Mouse (Mus musculus) left cerebral cortex, postnatal 25 days (tissue): ENCODE results near the gene Gm49601. TPM values are rescaled to one million over a fixed set of nuclear protein-coding genes. Genes with fewer than 3 reads are reported as not detected.

Source experiments
- DNase-seq, 2 experiments: peaks; one replicate each; pipeline ENCODE4 v3.0.0; 2022; ENCODE audit warnings: low spot score in 2 of 2, mixed read lengths in 1 of 2
- intact Hi-C: fragments of 180-260 bp; cut with DNase I; formaldehyde crosslinking; loops from one replicate; pipeline ENCODE4 v1.15.1; 2025
- total RNA-seq, 2 experiments: library from RNA; stranded (reverse); gene quantifications; 2 replicates each; pipeline ENCODE4 v1.2.3; 2021

Gene Gm49601
- 100 to 1,000 TPM; 258 to 268 TPM for total RNA-seq

DNA sequence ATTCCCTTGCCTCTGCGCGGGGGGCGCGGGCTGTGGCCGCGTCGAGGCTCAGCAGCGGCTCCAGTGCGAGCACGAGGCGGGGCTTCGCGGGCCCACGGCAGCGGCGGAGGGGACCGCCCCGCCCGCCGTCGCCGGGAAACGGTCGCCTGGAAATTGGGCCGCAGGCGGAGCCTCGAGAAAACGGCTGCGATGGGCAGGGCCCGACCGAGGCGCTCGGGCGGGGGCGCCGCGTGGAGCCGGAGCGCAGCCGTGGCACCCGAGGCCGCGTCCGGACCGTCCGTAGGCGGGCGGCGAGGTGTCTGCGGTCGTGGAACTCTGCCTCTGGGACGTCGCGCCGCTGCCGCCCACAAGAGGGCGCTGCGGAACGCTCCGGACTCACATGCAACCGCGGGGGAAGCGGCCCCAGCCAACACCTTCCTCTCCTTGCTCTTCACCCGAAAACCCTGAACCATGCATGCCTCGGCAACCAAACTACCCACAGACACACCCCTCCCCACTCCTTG, at the start of gene Gm49601:
TSS of gene Gm49601 (minus strand) at position 52 of the 503 bp plus-strand sequence.
- intact Hi-C loops: loop anchor here (1.0 to 10.0 kb wide), 3 partner anchors 52 to 392 kb away; partner anchors contain the start of gene Zdhhc8
- DNase-seq: peak; percentile 90 to 91

DNA sequence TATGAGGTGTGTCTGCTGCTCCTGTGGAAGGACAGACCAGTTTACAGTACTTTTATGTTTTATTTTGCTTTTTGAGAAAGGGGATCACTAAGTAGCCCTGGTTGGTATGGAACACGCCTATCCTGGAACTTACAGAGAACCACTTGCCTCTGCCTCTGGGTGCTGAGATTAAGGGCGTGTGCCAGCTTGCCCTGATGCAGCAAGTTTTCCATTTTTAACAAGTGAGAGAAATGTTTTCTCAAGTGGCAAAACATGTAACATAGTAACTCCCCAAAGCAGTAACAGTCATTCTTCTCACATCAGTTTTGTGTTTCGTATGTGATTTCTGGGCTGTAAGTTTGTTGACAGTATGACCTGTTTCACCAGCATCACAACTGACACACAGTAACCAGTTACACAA, 46.8 kb upstream of the Gm49601 start:
- no peak for DNase-seq
- intact Hi-C loops: no loop called here

DNA sequence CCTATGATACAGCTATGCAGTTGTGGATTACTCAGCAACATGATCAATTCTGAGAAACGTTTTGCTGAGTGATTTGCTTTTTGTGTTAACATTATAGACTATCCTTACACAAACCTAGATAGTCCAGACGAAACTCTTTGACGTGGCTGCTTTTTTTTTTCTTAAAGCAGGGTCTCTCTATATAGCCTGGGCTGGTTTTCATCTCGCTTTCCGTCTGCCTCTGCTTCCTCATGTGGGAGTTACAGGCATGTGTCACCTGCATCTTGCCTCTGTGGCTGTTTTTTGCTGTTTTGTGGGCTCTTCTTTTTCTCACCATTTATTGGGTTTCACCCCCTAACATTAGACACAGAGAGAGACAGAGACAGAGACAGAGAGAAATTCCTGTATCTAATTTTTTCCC, 45.8 kb upstream of the Gm49601 start:
- DNase-seq: no peak
- intact Hi-C loops: no loop called here

DNA sequence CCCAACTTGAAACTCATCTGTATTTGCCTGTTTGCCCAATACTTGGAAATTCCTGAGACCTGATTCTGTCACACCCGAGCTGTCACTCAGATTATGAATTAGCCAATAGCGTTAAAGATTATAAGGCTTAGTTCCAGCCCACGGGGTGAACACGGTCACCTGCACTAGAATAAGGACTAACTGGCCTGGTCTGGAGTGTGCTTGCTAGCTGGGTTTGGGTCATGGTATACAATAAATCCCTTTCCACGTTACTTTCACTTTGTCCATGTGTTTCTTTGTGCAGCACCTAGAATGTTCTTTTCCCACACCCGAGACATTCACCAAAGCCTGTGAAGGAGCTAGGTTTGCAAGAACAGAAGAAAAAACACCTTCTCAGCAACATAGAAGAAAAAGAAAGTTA, 43.7 kb upstream of the Gm49601 start:
- no peak for DNase-seq
- intact Hi-C loops: no loop called here

DNA sequence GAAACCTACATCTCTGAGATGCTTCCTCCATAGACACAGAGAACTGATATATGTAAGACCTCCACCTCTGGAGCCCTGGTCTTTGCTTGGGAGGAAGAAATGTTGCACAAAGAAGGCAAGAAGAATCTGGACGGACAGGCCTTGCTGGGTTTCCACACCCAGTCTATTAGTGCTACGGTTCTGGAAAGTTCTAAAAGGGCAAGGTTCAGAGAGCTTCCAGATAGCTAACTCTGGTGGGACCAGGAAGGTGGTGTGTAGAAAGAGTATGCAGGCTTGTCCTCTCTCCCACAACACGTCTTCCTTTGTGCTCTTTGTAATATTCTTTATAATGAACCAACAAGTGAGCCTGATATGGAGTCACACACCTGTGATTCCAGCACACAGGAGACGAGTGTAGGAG, 32.4 kb upstream of the Gm49601 start:
- no peak for DNase-seq
- intact Hi-C loops: no loop called here

DNA sequence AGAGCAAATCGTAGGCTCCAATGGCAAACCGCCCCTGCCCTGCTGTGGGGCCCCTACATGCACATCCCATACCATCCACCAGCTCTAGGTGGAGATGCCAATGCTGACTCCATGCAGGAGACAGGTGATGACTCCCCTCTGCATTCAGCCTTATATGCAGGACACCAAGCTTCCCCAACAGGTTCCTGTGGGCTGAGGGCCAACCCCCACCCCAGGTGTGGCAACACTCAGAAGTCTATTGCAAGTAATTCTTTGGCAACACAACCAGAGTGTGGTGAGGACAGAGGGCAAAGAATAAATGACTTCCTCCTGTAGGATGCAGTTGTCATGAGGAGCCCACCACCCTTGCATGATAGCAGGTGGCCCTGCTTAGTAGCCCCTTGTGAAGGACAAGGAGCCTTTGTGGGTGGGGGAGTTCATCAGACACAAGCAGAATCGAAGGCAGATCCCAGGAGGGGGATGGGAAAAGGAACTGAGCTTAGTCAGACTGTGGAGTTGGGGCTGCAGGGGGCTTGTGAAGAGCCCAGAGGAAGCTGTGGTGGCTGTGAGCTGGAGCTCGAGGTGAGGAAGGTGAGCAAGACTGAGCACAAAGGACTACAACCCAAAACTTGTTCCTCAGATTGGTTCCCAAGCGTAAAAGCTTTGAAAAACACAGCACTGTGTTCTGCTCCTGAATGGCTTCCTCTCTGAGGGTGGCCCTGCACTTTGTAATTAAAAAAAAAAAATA, 29.3 kb upstream of the Gm49601 start:
- intact Hi-C loops: no loop called here
- DNase-seq: no peak

DNA sequence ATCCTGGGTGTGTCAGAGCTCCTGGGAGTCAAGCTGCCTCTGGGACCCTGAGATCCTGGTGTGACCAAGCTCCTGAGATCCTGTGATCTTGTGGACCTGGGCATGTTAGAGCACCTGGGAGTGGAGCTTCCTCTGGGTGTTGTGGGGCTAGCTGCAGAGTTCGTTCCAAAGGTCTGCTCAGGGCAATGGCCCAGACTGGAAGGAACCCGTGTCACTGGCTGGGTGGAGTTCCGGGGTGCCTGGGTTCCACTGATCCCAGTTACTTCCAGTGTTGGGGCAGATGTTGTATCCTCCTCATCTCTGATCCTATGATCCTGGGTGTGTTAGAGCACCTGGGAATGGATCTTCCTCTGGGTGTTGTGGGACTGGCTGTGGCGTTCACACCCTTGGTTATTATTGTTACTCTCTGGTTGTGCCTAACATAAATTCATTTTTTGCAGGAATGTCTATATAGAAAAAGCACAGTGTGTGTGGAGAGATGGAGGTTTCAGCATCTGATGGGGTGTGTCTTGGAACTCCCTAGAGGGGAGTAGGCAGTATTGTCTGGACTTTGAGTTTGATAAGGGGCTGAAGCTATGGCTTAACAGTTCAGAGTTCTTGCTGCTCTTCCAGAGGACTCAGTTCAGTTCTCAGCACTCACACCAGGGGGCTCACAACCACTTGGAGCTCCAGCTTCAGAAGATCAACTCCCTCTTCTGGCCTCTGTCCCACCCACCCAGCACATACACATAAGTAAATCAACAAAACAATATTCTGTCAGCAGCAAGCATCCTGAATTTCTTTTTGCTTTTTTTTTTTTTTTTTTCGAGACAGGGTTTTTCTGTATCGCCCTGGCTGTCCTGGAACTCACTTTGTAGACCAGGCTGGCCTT, 27.3 kb upstream of the Gm49601 start:
- intact Hi-C loops: no loop called here
- no peak for DNase-seq

DNA sequence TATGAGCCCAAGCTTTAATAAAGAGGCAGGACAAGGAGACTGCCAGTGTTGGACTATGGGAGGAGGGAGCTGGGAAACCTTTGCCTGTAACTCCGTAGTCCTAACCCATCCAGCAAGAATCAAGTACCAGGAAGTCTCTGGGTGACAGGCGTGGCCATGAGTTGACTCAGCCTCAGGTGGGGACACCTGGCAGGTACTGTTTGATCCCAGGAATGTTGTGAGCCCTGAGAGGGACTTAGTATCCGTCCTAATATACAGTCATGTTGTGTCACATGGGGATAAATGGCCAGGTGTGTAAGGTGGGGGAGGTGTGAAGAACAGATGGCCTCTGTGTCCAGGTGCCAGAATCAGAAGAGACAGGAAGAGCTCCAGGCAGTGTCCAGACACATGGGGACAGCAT, 22.9 kb upstream of the Gm49601 start:
- DNase-seq: no peak

DNA sequence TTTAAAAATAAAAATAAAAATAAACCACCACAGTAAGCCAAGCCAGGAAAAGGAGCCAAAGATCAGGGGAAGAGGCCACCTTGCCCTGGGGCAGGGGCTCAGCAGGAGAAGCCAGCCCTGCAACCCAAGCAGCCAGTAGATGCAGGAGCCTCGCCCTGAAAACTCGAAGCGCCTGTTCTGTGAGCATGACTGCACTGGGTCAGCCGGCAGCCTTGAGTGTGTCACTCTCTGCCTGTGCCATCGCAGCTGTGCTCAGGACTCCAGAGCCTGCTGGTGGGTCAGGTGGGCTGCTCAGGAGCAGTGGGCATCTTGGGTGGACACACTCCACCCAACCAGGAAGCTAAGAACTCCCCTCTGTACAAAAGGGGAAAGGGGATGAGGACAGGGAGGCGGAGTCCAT, 19.1 kb upstream of the Gm49601 start:
- intact Hi-C loops: no loop called here
- no peak for DNase-seq

More for the DNA sequence above, 22.9 kb upstream of the Gm49601 start:
- intact Hi-C loops: no loop called here

DNA sequence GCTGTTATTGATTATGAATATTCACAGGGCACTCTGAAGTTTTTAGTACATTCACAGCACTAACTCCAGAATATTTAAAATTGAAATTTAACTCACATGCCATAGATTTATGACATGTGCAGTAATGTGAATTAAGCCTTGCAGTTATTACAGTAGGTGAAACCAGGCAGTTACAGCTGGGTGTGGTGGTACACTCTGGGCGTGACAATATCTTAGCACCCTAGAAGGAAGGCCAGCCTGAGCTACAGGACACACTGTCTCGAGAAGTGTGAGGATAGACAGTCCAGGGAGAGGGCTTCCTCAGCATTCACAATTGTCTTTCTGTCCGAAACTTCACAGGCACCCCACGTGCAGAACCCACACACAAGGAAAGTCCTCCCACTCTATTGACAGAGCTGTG, 18.3 kb upstream of the Gm49601 start:
- DNase-seq: no peak
- intact Hi-C loops: no loop called here

DNA sequence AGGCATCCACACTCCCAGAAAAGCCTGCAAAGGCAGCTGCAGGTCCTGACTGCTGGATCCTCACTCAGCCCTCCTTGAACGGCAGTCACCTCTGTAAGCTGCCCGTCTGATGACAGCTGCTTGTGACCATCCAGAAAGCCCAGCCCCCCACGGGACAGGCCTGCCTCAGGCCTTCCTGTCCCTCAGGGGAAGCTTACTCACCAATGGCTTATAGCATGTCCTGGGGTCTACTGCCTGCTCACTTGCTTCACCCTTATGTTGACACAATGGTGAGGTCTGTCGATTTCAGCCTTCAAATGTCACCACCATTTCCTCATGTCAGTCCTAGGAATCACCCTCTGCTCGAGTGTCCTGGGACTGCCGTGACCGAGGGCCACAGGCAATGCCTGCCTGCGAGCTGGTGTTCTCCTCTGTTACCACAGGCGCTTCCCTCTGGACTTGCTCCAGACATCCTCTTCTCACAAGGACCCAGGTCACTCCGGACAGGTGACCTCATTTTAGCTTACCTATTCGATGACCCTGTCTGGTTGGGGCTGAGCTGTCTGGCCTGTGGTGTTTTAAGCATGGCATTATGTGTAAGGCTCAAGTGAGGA, 17.3 kb upstream of the Gm49601 start:
- no peak for DNase-seq
- intact Hi-C loops: no loop called here

DNA sequence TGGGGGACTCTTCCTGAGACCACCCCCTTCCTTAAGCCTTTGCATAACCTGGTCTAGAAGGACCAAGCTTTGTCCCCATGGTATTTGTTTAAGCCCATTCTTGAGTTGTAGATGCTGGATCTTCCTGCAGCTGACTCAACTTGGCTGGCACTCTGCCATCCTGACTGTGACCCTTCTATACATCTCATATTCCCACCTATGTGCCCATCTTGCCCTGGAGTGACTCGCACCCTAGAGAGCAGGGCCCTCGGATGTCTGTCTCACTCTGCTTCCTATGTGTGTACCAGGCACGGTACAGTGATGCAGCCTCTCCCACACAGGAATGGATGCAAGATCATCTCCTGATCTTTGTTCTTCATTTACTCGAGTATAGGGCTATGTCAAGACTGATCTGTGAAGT, 16.7 kb upstream of the Gm49601 start:
- no peak for DNase-seq
- intact Hi-C loops: no loop called here

DNA sequence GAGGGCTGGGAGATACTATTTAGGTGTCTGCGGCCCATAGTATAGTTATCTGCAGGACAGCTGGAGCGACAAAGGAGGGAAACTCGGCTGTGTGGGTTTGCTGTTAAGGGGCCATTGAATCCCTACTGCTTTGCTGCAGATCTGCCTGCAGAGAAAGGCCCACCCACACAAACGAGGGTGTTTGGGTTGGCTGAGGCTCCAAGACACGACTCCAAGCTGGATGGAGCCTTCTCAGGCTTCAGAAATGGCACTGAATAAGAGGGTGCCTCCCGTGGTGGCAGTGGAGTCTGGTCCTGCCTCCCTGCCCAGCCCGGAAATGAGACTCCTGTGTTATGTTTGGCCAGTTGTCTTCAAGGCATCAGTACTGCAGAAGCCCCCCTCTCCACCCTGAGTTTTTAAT, 16.1 kb upstream of the Gm49601 start:
- peak in 1 of 2 experiments; percentile 90 for DNase-seq
- intact Hi-C loops: no loop called here

DNA sequence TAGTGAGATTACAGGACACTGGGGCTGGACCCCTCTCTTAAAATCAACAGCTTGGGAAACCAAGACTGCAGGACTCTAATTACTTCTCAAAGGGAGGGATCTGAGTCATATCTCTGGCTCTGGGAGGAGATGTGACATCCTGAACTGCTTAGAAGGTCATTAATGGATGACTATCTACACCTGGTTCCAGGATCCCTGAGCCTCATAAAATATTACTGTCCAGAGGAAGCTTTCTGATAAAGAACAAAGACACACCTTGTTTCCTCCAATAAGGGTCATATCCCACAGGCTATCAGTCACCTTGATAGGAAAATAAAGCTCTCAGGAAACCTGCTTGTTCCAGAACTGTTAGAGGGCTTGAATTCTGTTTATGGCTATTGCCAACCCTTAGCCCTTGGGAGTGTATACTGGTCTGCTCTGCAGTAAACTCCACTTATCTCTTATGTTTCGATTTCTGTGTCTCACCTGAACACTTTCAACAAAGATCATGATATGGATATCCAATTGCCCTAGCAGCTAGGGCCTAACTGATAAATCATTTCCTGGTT, 13.2 kb upstream of the Gm49601 start:
- intact Hi-C loops: no loop called here
- DNase-seq: no peak

DNA sequence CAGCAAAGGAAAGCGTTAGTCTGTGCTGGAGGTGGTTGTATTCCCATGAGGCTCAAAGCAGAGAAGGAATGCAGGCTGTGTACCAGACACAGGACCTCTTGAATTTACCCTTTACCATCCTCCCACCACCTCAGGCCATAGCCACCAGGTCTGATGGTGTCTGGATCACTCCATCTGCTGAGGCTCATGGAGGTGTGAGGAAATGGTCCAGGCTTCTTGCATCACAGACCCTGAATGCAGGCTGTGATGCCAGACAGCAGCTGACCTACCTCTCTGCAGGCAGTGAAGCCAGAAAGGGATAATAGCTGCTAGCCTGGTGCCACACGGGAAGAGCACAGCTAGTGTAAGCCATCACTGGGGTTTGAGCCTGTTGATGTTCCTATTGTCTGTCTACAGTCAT, 12.2 kb upstream of the Gm49601 start:
- intact Hi-C loops: no loop called here
- no peak for DNase-seq

DNA sequence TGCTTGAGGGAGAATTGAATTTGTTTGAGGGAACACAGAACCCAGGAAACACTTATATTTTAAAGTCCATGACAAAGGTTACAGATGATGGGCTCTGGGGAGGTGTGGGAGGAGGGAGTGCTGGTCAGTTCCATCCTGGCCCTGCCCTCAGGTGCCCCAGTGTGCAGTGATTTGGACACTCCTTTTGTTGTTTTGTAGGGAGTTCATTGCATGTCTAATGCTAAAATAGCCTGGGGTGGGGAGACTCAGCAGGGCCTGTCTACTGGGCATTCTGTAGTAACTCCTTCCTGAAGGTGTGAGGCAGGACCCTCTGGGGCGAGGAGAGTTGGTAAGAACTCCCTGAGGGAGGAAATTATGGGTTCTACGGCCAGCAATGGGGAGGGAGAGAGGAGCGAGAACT, 10.6 kb upstream of the Gm49601 start:
- intact Hi-C loops: no loop called here
- DNase-seq: no peak

DNA sequence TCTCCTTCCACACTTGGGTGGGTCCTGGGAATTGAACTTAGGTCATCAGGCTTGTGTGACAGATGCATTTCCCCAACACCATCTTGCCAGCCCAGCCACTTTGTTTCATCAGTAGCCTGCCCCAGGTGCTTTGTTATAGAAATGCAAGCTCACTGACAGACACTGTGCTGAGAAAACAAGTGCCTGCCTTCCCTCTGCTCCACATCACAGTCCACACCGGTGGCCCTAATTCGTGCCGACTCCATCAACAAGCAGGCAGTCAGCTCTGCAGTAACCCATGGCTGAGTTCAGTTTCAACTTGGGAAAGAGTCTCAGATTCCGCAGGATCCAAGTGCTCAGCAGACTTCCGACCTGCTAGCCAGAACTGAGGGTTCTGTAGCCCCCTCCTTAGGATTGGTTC, 10.2 kb upstream of the Gm49601 start:
- DNase-seq: no peak
- intact Hi-C loops: no loop called here

DNA sequence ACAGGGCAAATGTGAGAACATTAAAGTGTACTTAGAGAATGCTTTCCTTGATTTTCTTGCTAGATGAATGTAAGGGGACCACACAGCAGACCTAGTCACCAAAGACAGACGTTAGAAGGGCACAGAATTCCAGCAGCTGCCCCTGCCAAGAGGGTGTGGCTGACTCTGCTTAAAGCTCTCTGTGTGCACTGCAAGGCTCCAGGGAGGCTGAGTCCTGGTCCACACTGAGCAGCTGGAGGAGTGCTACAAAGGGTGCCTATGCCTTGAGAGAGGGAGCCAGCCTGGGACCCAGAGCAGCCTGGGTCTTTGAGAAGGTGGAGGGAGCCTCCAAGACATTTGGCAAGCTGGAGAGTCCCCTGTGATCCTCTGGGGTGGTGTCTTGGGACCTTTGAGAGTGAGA, 7.1 kb upstream of the Gm49601 start:
- no peak for DNase-seq
- intact Hi-C loops: no loop called here

DNA sequence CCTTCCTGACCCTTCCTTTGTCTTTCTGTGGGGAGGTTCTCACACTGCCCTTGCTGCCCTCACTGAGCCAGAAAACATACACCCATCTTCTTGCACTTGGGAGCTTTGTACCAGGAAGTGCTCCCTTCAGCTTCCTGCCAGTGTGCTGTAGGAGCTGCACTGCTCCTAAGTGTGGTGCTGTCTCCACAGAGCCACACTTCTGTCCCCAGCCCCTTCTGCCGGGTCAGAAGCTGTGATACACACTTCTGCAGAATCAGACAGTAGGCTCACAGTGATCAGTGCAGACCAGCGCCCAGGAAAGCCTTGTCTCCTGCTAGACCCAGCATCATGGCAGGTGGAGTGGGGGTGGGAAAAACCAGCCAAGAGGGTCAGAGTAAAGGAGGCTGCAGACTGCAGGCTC, 6.6 kb upstream of the Gm49601 start:
- DNase-seq: no peak
- intact Hi-C loops: no loop called here

DNA sequence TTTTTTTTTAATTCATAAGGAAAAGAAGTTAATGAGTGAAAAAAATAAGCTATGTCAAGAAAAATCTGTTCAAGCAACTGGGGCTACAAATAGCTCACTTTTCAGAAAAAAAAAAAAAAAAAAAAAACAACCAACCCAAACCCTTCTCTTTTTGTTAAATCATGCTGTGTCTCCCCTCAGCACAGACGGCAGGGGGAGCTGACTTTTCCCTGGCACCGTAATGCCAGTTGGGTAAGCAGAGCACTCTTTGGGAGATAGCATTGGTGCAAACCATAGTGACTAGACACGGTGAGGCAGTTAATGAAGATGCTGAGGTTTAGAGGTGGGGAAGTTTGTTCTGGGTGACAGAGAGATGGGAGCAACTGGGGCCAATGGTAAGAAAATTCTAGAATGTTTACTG, 5.8 kb upstream of the Gm49601 start:
- intact Hi-C loops: no loop called here
- DNase-seq: peak in 1 of 2 experiments; percentile 55
